Mouse (Mus musculus) brain, embryonic 18.5 days (tissue): Measurements from ENCODE around the gene Gm42417.
A peak's percentile ranks its signal among the peaks of the same experiment; 100 is the strongest.
"Not testable (repeated sequence)": the region's sequence is repeated elsewhere in the genome, so short reads cannot be mapped to it uniquely, and the experiment has no call there.

Source experiments
- DNase-seq: peaks from one replicate; pipeline ENCODE4 v3.0.0-alpha.2; 2012; ENCODE audit warnings: low read depth, low spot score

The Gm42417 gene

DNA sequence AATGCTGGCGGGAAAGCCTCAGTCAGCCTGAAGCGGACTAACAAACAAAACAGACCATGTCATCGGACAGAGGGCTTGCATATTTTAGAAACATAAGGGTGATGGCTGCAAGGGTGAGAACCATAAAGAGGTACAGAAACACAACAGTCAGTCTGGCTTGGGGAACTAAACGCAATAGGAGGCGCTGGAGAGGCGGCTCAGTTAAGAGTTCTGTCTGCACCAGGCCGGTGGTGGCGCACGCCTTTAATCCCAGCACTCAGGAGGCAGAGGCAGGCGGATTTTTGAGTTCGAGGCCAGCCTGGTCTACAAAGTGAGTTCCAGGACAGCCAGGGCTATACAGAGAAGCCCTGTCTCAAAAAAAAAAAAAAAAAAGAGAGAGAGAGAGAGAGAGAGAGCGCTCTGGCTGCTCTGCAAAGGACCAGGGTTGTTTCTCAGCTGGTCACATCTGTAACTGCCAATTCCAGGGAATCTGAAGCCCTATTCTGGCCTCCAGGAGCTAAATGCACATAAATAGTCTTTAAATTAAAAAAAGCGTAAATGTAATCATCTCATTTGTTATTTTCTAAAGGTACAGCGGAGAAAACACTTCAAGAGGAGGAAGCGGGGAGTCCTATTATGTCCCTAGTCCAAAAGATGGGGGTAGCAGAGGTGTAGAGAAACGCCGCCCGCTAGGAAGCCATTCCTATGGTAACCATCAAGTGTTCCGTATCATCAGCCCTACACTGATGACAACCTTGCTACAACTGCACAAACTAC, 6.8 kb upstream of the Gm42417 start:
- DNase-seq: no peak

DNA sequence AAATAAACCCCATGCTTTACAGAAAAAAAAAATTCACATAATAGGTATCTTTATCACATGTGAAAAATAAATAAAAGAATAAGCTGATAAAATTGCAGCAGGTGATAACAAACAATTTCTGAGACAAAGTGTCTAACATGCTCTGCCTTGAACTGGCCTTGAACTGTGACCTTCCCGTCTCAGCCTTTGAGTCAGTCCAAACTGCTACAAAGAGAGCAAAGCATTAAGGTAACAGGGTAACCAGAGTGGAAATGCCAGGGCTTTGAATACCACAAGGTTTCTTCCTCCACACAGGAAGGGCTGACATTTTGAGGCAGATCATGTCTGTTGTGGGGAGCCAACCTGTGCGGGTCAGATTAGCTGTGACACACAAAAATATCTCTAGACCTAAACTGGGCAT, 6.2 kb upstream of the Gm42417 start:
- no peak for DNase-seq

- DNase-seq: no peak
Observed at GRCm38 (mm10) chr1:36542925-36543324, 3.7 kb upstream of the Gm42417 start.

DNA sequence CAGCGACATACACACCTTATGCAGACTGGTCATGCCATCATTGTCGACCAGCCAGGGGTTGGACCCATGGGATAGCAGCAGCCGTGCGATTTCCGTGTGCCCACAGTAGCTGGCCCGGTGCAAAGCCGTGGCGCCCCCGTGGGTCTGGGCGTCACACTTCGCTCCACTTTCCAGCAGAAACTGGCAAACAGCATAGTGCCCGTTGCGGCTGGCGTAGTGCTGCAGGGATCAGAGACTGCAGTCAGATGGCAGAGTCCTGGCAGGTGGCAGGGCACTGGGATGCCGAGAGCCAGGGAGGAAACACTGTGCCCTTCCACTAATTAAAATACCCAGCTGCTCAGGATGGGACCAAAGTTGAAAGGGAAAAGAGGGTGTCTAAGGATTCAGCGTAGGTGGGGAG, 2.6 kb upstream of the Gm42417 start:
- no peak for DNase-seq

DNA sequence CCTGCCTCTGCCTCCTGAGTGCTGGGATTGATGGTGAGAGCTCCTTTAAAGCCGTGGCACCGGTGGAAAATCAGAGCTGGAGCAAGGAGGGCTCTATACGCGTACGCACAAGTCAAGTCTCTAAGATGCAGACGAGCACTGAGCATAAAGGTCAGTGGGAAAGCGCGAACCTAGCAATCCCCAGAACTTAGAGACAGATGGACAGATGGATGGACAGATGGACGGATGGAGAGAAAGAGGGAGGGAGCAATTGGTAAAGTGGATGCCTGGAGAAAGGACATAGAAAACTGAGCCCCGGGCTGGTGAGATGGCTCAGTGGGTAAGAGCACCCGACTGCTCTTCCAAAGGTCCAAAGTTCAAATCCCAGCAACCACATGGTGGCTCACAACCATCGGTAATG, 1.6 kb upstream of the Gm42417 start:
- no peak for DNase-seq

DNA sequence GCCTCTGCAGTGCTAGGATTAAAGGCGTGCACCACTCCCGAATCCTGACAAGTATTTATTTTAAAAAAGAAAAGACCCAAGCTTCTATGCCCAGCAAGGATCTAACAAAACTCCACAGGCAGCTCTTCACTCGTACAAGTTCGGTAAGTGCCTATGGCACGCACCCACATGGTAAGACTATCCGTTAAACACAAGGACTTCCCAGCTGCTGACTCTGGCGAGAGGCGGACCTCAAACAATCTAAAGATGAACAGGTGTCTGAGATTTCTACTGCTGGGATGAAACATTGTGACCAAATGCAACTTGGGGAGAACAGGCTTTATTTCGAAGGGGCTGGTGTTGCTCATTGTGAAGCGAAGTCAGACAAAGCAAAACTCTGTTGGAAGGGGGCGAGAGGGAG, 903 bp upstream of the Gm42417 start:
- no peak for DNase-seq

DNA sequence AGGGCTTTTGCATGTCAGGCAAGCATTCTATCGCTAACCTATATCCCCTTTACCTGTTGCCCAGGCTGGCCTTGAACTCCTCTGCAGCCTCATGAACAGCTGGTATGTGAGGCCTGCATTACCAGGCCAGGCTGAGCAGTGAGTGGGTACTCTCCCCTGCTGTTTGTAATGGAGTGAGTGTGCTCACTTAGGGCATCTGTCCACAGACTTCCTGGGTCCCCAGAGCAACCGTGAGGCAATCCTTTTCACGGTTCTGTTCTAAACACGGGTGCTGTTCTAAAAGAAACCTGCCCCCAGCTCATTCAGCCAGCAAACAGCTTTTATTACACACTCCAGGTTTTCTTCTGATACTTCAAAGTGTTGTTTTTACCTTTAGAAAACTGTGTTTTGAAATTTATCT, 502 bp downstream of the Gm42417 start:
- DNase-seq: no peak

- DNase-seq: not testable (repeated sequence)
Observed at GRCm38 (mm10) chr1:36536783-36537182, 2.4 kb downstream of the Gm42417 start, which contains the start of gene Ankrd23. TSS of gene Ankrd23 (minus strand) at chr1:36536883.

DNA sequence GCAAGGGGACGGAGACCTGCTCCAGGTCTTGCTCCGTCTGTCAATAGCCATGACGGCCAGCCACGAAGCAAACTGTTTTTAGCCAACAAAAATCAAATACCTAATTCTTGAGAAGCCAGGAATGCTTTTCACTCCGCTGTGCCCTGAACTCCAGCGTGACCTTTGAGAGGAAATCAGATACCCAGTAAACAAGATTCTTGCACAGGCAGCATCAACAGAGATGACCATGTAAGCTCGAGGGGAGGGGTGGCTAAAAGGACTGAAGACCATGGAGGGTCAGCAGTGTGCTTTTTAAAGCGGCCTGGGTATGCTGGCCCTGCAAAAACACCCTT, 2.9 kb downstream of the Gm42417 start:
- DNase-seq: no peak

DNA sequence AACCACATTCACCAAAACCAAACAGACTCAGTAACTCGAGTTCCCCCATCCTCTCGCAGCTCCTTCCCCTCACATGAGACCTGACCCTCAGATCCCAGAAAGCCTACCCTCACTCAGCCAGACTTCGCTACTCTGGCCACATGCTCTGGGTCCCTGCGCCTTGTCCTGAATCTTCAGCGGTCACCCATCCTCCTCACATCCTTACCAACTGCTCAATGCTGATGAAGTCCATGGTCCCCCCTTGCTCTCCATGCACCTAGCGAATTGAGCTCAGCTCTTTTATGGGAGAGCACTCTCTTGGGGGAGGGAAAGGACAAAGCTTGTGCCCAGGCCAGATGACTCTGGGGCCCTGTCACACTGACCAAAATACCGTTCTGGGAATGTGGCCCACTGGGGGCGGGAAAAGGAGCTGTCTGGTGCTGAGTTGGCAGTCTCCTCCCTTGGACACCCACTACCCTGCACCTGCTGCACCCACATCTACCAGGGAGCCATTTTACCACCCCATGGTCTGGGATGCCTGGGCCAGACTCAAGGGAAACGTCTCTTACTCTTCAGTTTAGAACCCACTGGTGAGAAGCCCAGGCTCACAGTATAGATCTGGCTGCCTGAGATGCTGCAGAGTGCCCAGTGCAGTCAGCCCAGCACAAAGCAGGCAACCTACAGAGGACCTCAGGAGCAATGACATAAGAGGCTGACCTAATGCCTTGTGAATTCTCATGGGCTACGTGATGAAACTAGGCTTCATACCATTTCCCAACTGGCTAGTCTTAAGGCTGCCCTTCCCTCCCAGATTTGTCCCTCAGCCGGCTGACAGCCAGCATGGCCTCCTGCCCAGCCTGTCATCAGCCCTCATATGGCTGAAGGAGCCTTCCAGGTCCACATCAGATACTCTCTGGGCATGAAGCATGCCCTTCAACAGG, 3.5 kb downstream of the Gm42417 start:
- no peak for DNase-seq

DNA sequence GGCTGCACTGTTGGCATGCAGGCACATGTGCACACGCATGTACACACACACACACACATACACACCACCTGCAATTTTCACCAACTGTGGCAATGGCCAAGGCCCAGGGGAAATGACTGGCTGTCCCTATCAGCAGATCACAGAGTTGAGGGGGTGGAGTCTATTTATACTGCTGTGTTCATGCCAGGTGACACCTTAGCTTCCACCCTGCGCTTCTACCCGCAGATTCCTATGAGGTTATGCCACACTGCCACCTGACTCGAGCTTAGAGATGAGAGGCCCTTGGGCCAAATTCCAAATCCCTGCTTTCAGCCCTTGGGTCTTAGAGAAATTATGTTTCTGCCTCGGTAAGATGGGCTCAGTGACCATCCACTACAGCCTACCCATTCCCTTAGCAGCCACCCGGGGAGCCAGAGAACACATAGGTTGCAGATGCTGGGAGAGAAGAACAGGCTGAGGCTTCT, 4.6 kb downstream of the Gm42417 start:
- no peak for DNase-seq

DNA sequence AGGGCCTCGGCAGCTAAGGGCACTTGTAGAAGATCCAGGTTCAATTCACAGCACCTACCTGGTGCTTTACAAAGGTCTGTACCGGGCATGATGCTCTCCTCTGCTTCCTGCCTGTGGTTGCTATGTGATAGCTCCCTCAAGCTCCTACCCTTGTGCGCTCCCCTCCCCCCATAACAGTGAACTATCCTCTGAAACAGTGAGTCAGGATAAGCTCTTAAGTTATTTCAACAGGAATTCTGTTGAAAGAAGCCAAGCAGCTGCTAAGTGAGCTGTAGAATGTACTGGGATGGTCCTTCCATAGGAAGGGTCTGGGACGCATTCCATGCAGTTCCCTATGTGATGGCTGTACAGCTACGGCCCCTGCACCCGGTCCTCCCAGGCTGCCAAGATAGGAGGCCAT, 5.7 kb downstream of the Gm42417 start:
- DNase-seq: no peak

DNA sequence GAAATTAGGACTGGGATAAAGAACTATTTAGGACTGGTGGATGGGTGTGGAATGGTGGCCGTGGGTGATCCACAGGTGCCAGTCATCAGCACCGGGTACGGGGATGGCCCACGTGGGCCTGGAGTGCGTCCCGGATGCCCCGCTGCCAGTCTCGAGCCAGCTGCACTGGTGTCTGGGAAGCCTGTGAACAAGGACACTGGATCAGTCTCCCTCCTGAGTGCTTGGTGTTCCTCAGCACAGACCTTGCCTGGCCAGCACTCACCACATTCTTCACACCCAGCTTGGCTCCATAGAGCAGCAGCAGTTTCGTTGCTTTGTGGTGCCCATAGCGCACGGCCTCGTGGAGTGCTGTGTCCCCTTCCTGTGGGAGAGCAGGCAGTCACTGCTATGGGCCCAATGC, 7.8 kb downstream of the Gm42417 start:
- no peak for DNase-seq

DNA sequence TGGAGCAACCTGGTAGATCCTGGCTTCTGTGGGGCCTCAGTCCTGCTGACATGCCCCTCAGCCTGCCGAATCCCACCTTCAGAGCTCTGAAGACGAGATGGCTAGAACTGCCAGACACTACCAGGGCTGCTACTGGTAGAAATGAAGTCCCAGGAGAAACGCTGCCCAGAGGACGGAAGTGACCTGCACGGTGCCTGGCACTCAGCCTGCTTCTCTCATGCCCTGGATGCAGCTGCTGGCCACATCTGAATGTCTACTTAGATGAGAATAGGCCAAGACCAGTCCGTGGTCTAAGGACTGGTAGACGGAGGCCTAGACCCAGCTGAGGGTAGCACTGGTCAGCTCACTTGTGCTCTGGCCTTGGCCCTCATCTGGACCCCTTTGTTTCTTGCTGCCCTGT, 8.3 kb downstream of the Gm42417 start:
- no peak for DNase-seq

GRCm38 (mm10) chr1:36530485-36530884, 8.7 kb downstream of the Gm42417 start:
- DNase-seq: no peak

DNA sequence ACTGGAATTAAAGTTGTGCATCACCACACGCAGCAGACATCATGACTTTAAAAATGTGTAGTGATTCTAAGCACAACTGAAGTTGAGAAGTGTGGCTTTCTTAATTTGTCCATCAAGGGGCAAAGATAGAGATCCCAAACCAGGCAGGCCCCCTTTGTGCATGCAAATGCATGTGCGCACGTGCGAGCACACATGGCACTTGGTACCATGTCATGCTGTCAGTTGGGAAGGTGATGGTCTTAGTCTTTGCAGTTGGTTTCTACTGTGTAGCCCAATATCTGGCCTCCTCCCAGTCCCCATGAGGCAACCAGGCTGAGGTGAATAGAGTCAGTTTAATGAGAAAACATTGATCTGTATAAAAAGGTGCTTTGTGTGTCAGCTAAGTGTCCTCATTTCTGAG, 9.4 kb downstream of the Gm42417 start:
- DNase-seq: no peak

GRCm38 (mm10) chr1:36529274-36529673, 10.0 kb downstream of the Gm42417 start:
- DNase-seq: no peak

GRCm38 (mm10) chr1:36528351-36528750, 10.9 kb downstream of the Gm42417 start:
- DNase-seq: peak; percentile 28

- no peak for DNase-seq
Observed at GRCm38 (mm10) chr1:36526903-36527302, 12.3 kb downstream of the Gm42417 start.

GRCm38 (mm10) chr1:36525774-36526173, 13.5 kb downstream of the Gm42417 start:
- no peak for DNase-seq

DNA sequence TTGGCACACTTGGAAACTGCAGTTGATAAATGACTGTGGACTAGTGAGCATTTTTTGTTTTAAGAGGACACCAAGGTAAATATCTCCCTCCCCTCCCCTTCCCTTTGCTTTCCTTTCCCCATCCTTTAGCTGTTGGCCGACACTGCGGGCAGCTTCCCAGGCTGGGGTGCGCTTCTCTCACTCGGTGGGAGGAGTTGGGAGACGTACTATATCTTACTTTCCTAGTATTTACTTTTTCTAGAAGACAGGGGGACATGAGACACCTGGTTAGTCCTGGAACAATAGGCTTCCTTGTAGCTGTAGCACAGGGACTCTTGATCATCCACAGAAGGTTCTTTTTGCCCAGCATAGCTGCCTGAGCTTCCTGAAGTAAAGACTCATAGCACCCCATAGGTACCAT, 15.2 kb downstream of the Gm42417 start:
- DNase-seq: no peak

DNA sequence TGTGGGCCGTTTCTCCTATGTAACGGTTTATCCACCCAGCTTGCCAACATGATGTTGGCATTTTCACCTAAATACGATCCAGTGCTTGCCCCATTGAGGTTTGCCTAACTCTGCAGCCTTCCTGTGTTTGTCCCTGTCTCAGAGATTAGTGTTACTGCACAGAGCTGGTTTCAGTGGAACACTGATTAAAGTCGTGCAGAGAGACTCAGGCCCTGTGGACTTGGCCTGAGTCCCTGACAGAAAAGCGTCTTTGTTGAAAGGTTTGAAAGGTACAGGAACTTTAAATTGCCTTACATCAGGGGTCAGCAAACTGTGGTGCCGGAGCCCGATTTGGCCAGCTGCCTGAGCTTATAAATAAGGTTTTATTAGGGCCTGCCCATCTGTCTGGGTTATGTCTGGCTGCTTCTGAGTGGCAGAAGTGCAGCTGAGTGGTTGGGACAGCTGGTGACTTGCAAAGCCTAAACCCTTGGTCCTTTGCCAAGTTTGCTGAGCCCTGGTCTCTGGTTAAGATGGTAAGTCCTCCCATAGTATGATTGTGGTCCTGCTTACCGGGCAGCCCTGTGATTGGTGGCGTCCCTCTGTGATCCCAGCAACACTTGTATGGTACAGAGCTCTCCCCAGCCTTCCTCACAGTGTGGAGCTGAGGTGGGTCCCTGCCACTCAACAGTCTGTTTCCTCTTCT, 15.8 kb downstream of the Gm42417 start:
- DNase-seq: no peak
